In genomic region chr14:25736140-25736539, GRCm38 (mm10) we compare ENCODE assay signal across 8 mouse cellular contexts. TPM values are rescaled to one million over a fixed set of nuclear protein-coding genes. Genes with fewer than 3 reads are reported as not detected.
DNase-seq lines count a peak whose midpoint lies in the region; ATAC-seq lines count a peak whose summit lies in the region.
"Had no signal": no experiment of that assay in that cellular context is flagged by ENCODE, and none has a peak within 500 bp of the region (broad histone marks: within the 10 kb centered on the region; RNA-seq: fewer than 3 reads in every experiment).

No protein-coding gene starts in this region.

- no peaks in the 10 kb centered on the region for H3K36me3 ChIP-seq in hindbrain, embryonic 14.5 days (replicated peaks; ENCODE audit: control insufficient read depth, insufficient read depth)
- no peaks in the 10 kb centered on the region for H3K36me3 ChIP-seq in hindbrain, embryonic 11.5 days (ENCODE audit: control insufficient read depth, insufficient read depth, low read length)
- H3K36me3 ChIP-seq in limb, embryonic 12.5 days = peaks cover 11% of the 10 kb centered on the region; the same call in 1 of the 2 replicates
- H3K36me3 ChIP-seq: G1E had no signal

- no peak overlapping the region for H3K4me2 ChIP-seq in hindbrain, embryonic 14.5 days (replicated peaks)
- H3K4me2 ChIP-seq in hindbrain, embryonic 11.5 days (replicated peaks; ENCODE audit: low read depth, low read length) = no peak overlapping the region
- no peak overlapping the region for H3K4me2 ChIP-seq in limb, embryonic 12.5 days

- WGBS in hindbrain, embryonic 14.5 days = 83% methylated on average over 3 of the region's 3 CpGs
- WGBS in hindbrain, embryonic 11.5 days = 88% methylated on average over 3 of the region's 3 CpGs
- 80% methylated on average over 3 of the region's 3 CpGs for WGBS in limb, embryonic 12.5 days

- H3K27ac ChIP-seq in hindbrain, embryonic 14.5 days = peak overlapping the region; percentile 64; the same call in 1 of the 2 replicates
- no peak overlapping the region for H3K27ac ChIP-seq in hindbrain, embryonic 11.5 days (ENCODE audit: low read depth, low read length)
- H3K27ac ChIP-seq in limb, embryonic 12.5 days = peak overlapping the region; percentile 70

- no peak overlapping the region for H3K9ac ChIP-seq in hindbrain, embryonic 14.5 days
- no peak overlapping the region for H3K9ac ChIP-seq in hindbrain, embryonic 11.5 days (ENCODE audit: low read depth, low read length)
- H3K9ac ChIP-seq in limb, embryonic 12.5 days (replicated peaks) = 0 out of 2 replicates have a peak overlapping the region, but pooled peaks have one; percentile 12

- ATAC-seq in hindbrain, embryonic 14.5 days (ENCODE audit: low FRiP score) = peak; percentile 11; the same call in 1 of the 2 replicates
- no peak for ATAC-seq in hindbrain, embryonic 11.5 days (ENCODE audit: low FRiP score)
- ATAC-seq in limb, embryonic 12.5 days (ENCODE audit: insufficient number of reproducible peaks, insufficient read depth, low FRiP score, low TSS enrichment, low read depth) = 0 out of 2 replicates have a peak, but pooled peaks have one; percentile 6

- no peaks in the 10 kb centered on the region for H3K9me3 ChIP-seq in hindbrain, embryonic 14.5 days (ENCODE audit: control insufficient read depth, low read length)
- H3K9me3 ChIP-seq in hindbrain, embryonic 11.5 days (ENCODE audit: control insufficient read depth, low read length) = no peaks in the 10 kb centered on the region
- no peaks in the 10 kb centered on the region for H3K9me3 ChIP-seq in limb, embryonic 12.5 days
- H3K9me3 ChIP-seq: G1E had no signal

- peaks cover 32% of the 10 kb centered on the region for H3K4me1 ChIP-seq in hindbrain, embryonic 14.5 days (replicated peaks; ENCODE audit: control insufficient read depth, insufficient read depth, low read length)
- peaks cover 8% of the 10 kb centered on the region for H3K4me1 ChIP-seq in hindbrain, embryonic 11.5 days (replicated peaks; ENCODE audit: control insufficient read depth, insufficient read depth, low read length)
- H3K4me1 ChIP-seq in limb, embryonic 12.5 days (replicated peaks) = peaks cover 70% of the 10 kb centered on the region

- H3K4me3 ChIP-seq in hindbrain, embryonic 14.5 days (replicated peaks; ENCODE audit: low read length) = no peak overlapping the region
- H3K4me3 ChIP-seq in hindbrain, embryonic 11.5 days (ENCODE audit: low read depth, low read length) = no peak overlapping the region
- no peak overlapping the region for H3K4me3 ChIP-seq in limb, embryonic 12.5 days (replicated peaks)

- no peak for DNase-seq in hindbrain, embryonic 14.5 days (ENCODE audit: low spot score)
- DNase-seq in hindbrain, embryonic 11.5 days (ENCODE audit: low spot score) = no peak
- DNase-seq in lung, postnatal 10 days = peak; percentile 31
- no peak for DNase-seq in lung, postnatal 36 days
- no peak for DNase-seq in thymus, postnatal 36 days
- no peak for DNase-seq in frontal cortex, adult 2 months (ENCODE audit: extremely low spot score in 1 of 2, low spot score in 1 of 2)

- H3K27me3 ChIP-seq in hindbrain, embryonic 14.5 days (ENCODE audit: control insufficient read depth, insufficient read depth, low read length) = no peaks in the 10 kb centered on the region
- H3K27me3 ChIP-seq in hindbrain, embryonic 11.5 days (ENCODE audit: control insufficient read depth, insufficient read depth, low read length) = no peaks in the 10 kb centered on the region
- H3K27me3 ChIP-seq in limb, embryonic 12.5 days = no peaks in the 10 kb centered on the region

RNA-seq across cellular contexts. Expression of gene Zcchc24, which starts 32.7 kb away (rescaled TPM):
- 18.5 and 19.0 TPM in 2 replicates for polyA plus RNA-seq in hindbrain, embryonic 14.5 days (2014; fragmentation: Nextera tagmentation; extraction: Ambion mirVana)
- 13.4 and 14.3 TPM in 2 replicates for polyA plus RNA-seq in hindbrain, embryonic 11.5 days (2014; fragmentation: Nextera tagmentation; extraction: Ambion mirVana)
- polyA plus RNA-seq in limb, embryonic 12.5 days (2016; fragmentation: Nextera tagmentation; extraction: Ambion mirVana) = 28.6 and 32.6 TPM in 2 replicates
- polyA plus RNA-seq in frontal cortex, adult 2 months (2012; rRNA removed) = 46.0 and 46.3 TPM in 2 replicates
- polyA plus RNA-seq: G1E had no signal

RNA-seq across cellular contexts. Expression of gene Ppif, which starts 42.2 kb away (rescaled TPM):
- polyA plus RNA-seq in hindbrain, embryonic 14.5 days (2014; fragmentation: Nextera tagmentation; extraction: Ambion mirVana) = 29.5 and 31.8 TPM in 2 replicates
- polyA plus RNA-seq in hindbrain, embryonic 11.5 days (2014; fragmentation: Nextera tagmentation; extraction: Ambion mirVana) = 32.3 and 33.3 TPM in 2 replicates
- polyA plus RNA-seq in limb, embryonic 12.5 days (2016; fragmentation: Nextera tagmentation; extraction: Ambion mirVana) = 29.2 and 32.9 TPM in 2 replicates
- polyA plus RNA-seq in frontal cortex, adult 2 months (2012; rRNA removed) = 48.2 and 56.4 TPM in 2 replicates
